Mouse (Mus musculus) gastrocnemius, postnatal 14 days (tissue): Measurements from ENCODE around the gene Scd2. TPM values are rescaled to one million over a fixed set of nuclear protein-coding genes. Genes with fewer than 3 reads are reported as not detected.
"Not testable (repeated sequence)": the region's sequence is repeated elsewhere in the genome, so short reads cannot be mapped to it uniquely, and the experiment has no call there.

Experiments
- DNase-seq: peaks from one replicate; pipeline ENCODE4 v3.0.0; 2021; ENCODE audit warnings: mixed read lengths
- intact Hi-C: fragments of 180-260 bp; cut with DNase I; formaldehyde crosslinking; loops from one replicate; pipeline ENCODE4 v1.15.1; 2025; ENCODE audit warnings: low total_unique reads
- total RNA-seq, 2 experiments: library from RNA; stranded (reverse); gene quantifications; 2 replicates each; pipeline ENCODE4 v1.2.3; 2021

The Scd2 gene
- total RNA-seq, 2 experiments from 2014 or later: 22.8 to 54.0 TPM

- no peak for DNase-seq
- intact Hi-C loops: no loop called here
Observed at GRCm38 (mm10) chr19:44307915-44308470, 14.5 kb downstream of the Scd2 start.

- intact Hi-C loops: no loop called here
Observed at GRCm38 (mm10) chr19:44308611-44309246, 15.3 kb downstream of the Scd2 start.

GRCm38 (mm10) chr19:44309351-44310154, 16.1 kb downstream of the Scd2 start:
- intact Hi-C loops: no loop called here
- DNase-seq: no peak

More at GRCm38 (mm10) chr19:44308611-44309246, 15.3 kb downstream of the Scd2 start:
- DNase-seq: no peak

- DNase-seq, intact Hi-C loops: not testable (repeated sequence)
Observed at GRCm38 (mm10) chr19:44310155-44310575, 16.7 kb downstream of the Scd2 start.

- intact Hi-C loops: no loop called here
- no peak for DNase-seq
Observed at GRCm38 (mm10) chr19:44310814-44311213, 17.3 kb downstream of the Scd2 start.

- intact Hi-C loops: no loop called here
- no peak for DNase-seq
Observed at GRCm38 (mm10) chr19:44311306-44312006, 18.0 kb downstream of the Scd2 start.

- intact Hi-C loops: no loop called here
- DNase-seq: no peak
Observed at GRCm38 (mm10) chr19:44312007-44312360, 18.5 kb downstream of the Scd2 start.

GRCm38 (mm10) chr19:44313066-44313465, 19.6 kb downstream of the Scd2 start:
- DNase-seq: no peak
- intact Hi-C loops: no loop called here

GRCm38 (mm10) chr19:44314327-44314759, 20.9 kb downstream of the Scd2 start:
- DNase-seq: peak; percentile 90
- intact Hi-C loops: no loop called here

GRCm38 (mm10) chr19:44314871-44315414, 21.5 kb downstream of the Scd2 start:
- intact Hi-C loops: no loop called here
- peak; percentile 48 for DNase-seq

GRCm38 (mm10) chr19:44316752-44317315, 23.4 kb downstream of the Scd2 start:
- intact Hi-C loops: no loop called here
- DNase-seq: no peak

- no peak for DNase-seq
- intact Hi-C loops: no loop called here
Observed at GRCm38 (mm10) chr19:44317391-44317790, 23.9 kb downstream of the Scd2 start.

- intact Hi-C loops: no loop called here
- DNase-seq: no peak
Observed at GRCm38 (mm10) chr19:44318545-44318944, 25.1 kb downstream of the Scd2 start.

- no peak for DNase-seq
- intact Hi-C loops: no loop called here
Observed at GRCm38 (mm10) chr19:44320316-44320715, 26.8 kb downstream of the Scd2 start.

- no peak for DNase-seq
- intact Hi-C loops: no loop called here
Observed at GRCm38 (mm10) chr19:44321201-44321600, 27.7 kb downstream of the Scd2 start.

- no peak for DNase-seq
Observed at GRCm38 (mm10) chr19:44321631-44322030, 28.2 kb downstream of the Scd2 start.

GRCm38 (mm10) chr19:44329566-44329965, 36.1 kb downstream of the Scd2 start:
- intact Hi-C loops: no loop called here
- DNase-seq: no peak

More at GRCm38 (mm10) chr19:44321631-44322030, 28.2 kb downstream of the Scd2 start:
- intact Hi-C loops: no loop called here

- intact Hi-C loops, DNase-seq: not testable (repeated sequence)
Observed at GRCm38 (mm10) chr19:44331128-44331527, 37.7 kb downstream of the Scd2 start.

- peak; percentile 26 for DNase-seq
- intact Hi-C loops: no loop called here
Observed at GRCm38 (mm10) chr19:44331911-44332310, 38.4 kb downstream of the Scd2 start.
